Mouse (Mus musculus): Measurements from ENCODE around the gene Actc1. TPM values are rescaled to one million over a fixed set of nuclear protein-coding genes. Genes with fewer than 3 reads are reported as not detected.

The Actc1 gene
- polyA plus RNA-seq, 1 experiment, result 2.1 TPM

GRCm38 (mm10) chr2:114095348-114095747, 42.0 kb upstream of the Actc1 start:
- no peaks in the 10 kb centered on the region for H3K27me3 ChIP-seq (ENCODE audit: control insufficient read depth, insufficient read depth, low read length)
- no peaks in the 10 kb centered on the region for H3K4me1 ChIP-seq (ENCODE audit: control insufficient read depth, insufficient read depth, insufficient read length)
- peaks cover 4% of the 10 kb centered on the region for H3K36me3 ChIP-seq (ENCODE audit: control insufficient read depth, insufficient read depth, low read length)
- no peak for DNase-seq (ENCODE audit: low read depth in 1 of 2, low spot score in 2 of 2)
- WGBS, result 83% methylated on average over 5 of the region's 5 CpGs
- no peak overlapping the region for H3K4me3 ChIP-seq (ENCODE audit: extremely low read depth, insufficient read depth, insufficient read length)
- no peak overlapping the region for H3K27ac ChIP-seq (ENCODE audit: insufficient read depth, low read length)
- TF ChIP-seq POLR2A (IDR thresholded peaks at IDR 0.05; ENCODE audit: low read depth, low read length) (no peak), CTCF (IDR thresholded peaks at IDR 0.05; ENCODE audit: extremely low read depth, insufficient read depth, insufficient read length, insufficient replicate concordance) (no peak)

- H3K27ac ChIP-seq (ENCODE audit: insufficient read depth, low read length), result no peak overlapping the region
- H3K4me3 ChIP-seq (ENCODE audit: extremely low read depth, insufficient read depth, insufficient read length), result no peak overlapping the region
- DNase-seq (ENCODE audit: low read depth in 1 of 2, low spot score in 2 of 2), result no peak
- TF ChIP-seq POLR2A (IDR thresholded peaks at IDR 0.05; ENCODE audit: low read depth, low read length) (no peak), CTCF (IDR thresholded peaks at IDR 0.05; ENCODE audit: extremely low read depth, insufficient read depth, insufficient read length, insufficient replicate concordance) (no peak)
- 93% methylated on average over 1 of the region's 1 CpGs for WGBS
- H3K27me3 ChIP-seq (ENCODE audit: control insufficient read depth, insufficient read depth, low read length), result no peaks in the 10 kb centered on the region
- no peaks in the 10 kb centered on the region for H3K36me3 ChIP-seq (ENCODE audit: control insufficient read depth, insufficient read depth, low read length)
- H3K4me1 ChIP-seq (ENCODE audit: control insufficient read depth, insufficient read depth, insufficient read length), result no peaks in the 10 kb centered on the region
Observed at GRCm38 (mm10) chr2:114094696-114095095, 41.3 kb upstream of the Actc1 start.

- no peak overlapping the region for H3K4me3 ChIP-seq (ENCODE audit: extremely low read depth, insufficient read depth, insufficient read length)
- no peak overlapping the region for H3K27ac ChIP-seq (ENCODE audit: insufficient read depth, low read length)
- 74% methylated on average over 9 of the region's 9 CpGs for WGBS
- H3K27me3 ChIP-seq (ENCODE audit: control insufficient read depth, insufficient read depth, low read length), result no peaks in the 10 kb centered on the region
- TF ChIP-seq POLR2A (IDR thresholded peaks at IDR 0.05; ENCODE audit: low read depth, low read length) (no peak), CTCF (IDR thresholded peaks at IDR 0.05; ENCODE audit: extremely low read depth, insufficient read depth, insufficient read length, insufficient replicate concordance) (no peak)
- DNase-seq (ENCODE audit: low read depth in 1 of 2, low spot score in 2 of 2), result no peak
- H3K4me1 ChIP-seq (ENCODE audit: control insufficient read depth, insufficient read depth, insufficient read length), result no peaks in the 10 kb centered on the region
- H3K36me3 ChIP-seq (ENCODE audit: control insufficient read depth, insufficient read depth, low read length), result no peaks in the 10 kb centered on the region
Observed at GRCm38 (mm10) chr2:114093577-114093976, 40.2 kb upstream of the Actc1 start.

DNA sequence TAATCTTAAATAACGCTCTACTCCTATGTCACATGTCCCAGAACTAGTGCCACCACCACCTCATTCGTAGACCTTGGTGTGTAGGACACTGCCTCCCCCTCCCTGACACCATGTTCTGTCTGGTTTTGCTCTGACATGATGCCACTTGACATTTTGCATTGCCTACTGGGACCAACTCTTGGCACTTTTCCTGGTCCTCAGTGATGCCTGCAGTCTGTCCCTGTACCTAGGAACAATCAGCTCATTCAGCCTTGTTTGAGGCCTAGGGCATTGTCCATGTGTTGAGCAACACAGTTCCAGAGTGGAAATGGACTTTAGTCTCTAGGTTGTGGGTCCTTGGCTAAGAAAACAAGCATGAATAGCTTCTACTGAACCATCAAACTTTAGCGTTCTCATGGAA, 36.5 kb upstream of the Actc1 start:
- no peak overlapping the region for H3K4me3 ChIP-seq (ENCODE audit: extremely low read depth, insufficient read depth, insufficient read length)
- no peaks in the 10 kb centered on the region for H3K27me3 ChIP-seq (ENCODE audit: control insufficient read depth, insufficient read depth, low read length)
- 90% methylated on average over 3 of the region's 3 CpGs for WGBS
- H3K4me1 ChIP-seq (ENCODE audit: control insufficient read depth, insufficient read depth, insufficient read length), result no peaks in the 10 kb centered on the region
- no peak overlapping the region for H3K27ac ChIP-seq (ENCODE audit: insufficient read depth, low read length)
- TF ChIP-seq POLR2A (IDR thresholded peaks at IDR 0.05; ENCODE audit: low read depth, low read length), result no peak
- no peak for TF ChIP-seq CTCF (IDR thresholded peaks at IDR 0.05; ENCODE audit: extremely low read depth, insufficient read depth, insufficient read length, insufficient replicate concordance)
- no peaks in the 10 kb centered on the region for H3K36me3 ChIP-seq (ENCODE audit: control insufficient read depth, insufficient read depth, low read length)
- no peak for DNase-seq (ENCODE audit: low read depth in 1 of 2, low spot score in 2 of 2)

GRCm38 (mm10) chr2:114087271-114087670, 33.9 kb upstream of the Actc1 start:
- 67% methylated on average over 1 of the region's 1 CpGs for WGBS
- H3K4me3 ChIP-seq (ENCODE audit: extremely low read depth, insufficient read depth, insufficient read length), result no peak overlapping the region
- no peak overlapping the region for H3K27ac ChIP-seq (ENCODE audit: insufficient read depth, low read length)
- H3K4me1 ChIP-seq (ENCODE audit: control insufficient read depth, insufficient read depth, insufficient read length), result no peaks in the 10 kb centered on the region
- DNase-seq (ENCODE audit: low read depth in 1 of 2, low spot score in 2 of 2), result no peak
- no peaks in the 10 kb centered on the region for H3K36me3 ChIP-seq (ENCODE audit: control insufficient read depth, insufficient read depth, low read length)
- no peak for TF ChIP-seq CTCF (IDR thresholded peaks at IDR 0.05; ENCODE audit: extremely low read depth, insufficient read depth, insufficient read length, insufficient replicate concordance)
- no peak for TF ChIP-seq POLR2A (IDR thresholded peaks at IDR 0.05; ENCODE audit: low read depth, low read length)
- H3K27me3 ChIP-seq (ENCODE audit: control insufficient read depth, insufficient read depth, low read length), result no peaks in the 10 kb centered on the region

DNA sequence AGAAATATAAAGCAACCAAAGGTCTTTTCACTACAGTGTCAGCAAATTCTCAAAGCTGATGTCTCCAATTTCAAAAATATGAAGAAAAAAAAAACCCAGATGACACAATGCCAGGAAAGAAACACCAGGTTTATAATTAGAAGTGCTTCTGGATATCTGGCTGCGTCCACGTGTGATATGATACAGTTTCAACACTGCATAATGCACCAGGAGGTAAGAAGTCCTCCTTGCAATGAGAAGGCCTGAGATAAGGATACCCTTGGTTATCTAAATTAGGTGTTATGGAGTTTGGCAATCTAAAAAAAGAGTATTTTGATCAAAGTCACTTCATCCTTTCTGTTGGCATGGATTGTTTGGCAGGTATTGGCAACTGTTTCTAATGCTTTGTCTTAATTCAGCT, 18.5 kb upstream of the Actc1 start:
- TF ChIP-seq CTCF (IDR thresholded peaks at IDR 0.05; ENCODE audit: extremely low read depth, insufficient read depth, insufficient read length, insufficient replicate concordance), result no peak
- no peak for TF ChIP-seq POLR2A (IDR thresholded peaks at IDR 0.05; ENCODE audit: low read depth, low read length)
- Histone ChIP-seq H3K4me3 (ENCODE audit: extremely low read depth, insufficient read depth, insufficient read length) (no peak overlapping the region), H3K27ac (ENCODE audit: insufficient read depth, low read length) (no peak overlapping the region), H3K4me1 (ENCODE audit: control insufficient read depth, insufficient read depth, insufficient read length) (no peaks in the 10 kb centered on the region), H3K27me3 (ENCODE audit: control insufficient read depth, insufficient read depth, low read length) (no peaks in the 10 kb centered on the region), H3K36me3 (ENCODE audit: control insufficient read depth, insufficient read depth, low read length) (no peaks in the 10 kb centered on the region)
- 94% methylated on average over 2 of the region's 2 CpGs for WGBS
- DNase-seq (ENCODE audit: low read depth in 1 of 2, low spot score in 2 of 2), result no peak

- no peak overlapping the region for H3K4me3 ChIP-seq (ENCODE audit: extremely low read depth, insufficient read depth, insufficient read length)
- no peak for TF ChIP-seq CTCF (IDR thresholded peaks at IDR 0.05; ENCODE audit: extremely low read depth, insufficient read depth, insufficient read length, insufficient replicate concordance)
- TF ChIP-seq POLR2A (IDR thresholded peaks at IDR 0.05; ENCODE audit: low read depth, low read length), result no peak
- no peak for DNase-seq (ENCODE audit: low read depth in 1 of 2, low spot score in 2 of 2)
- H3K27me3 ChIP-seq (ENCODE audit: control insufficient read depth, insufficient read depth, low read length), result no peaks in the 10 kb centered on the region
- no peaks in the 10 kb centered on the region for H3K36me3 ChIP-seq (ENCODE audit: control insufficient read depth, insufficient read depth, low read length)
- no peaks in the 10 kb centered on the region for H3K4me1 ChIP-seq (ENCODE audit: control insufficient read depth, insufficient read depth, insufficient read length)
- H3K27ac ChIP-seq (ENCODE audit: insufficient read depth, low read length), result no peak overlapping the region
- 73% methylated on average over 3 of the region's 3 CpGs for WGBS
Observed at GRCm38 (mm10) chr2:114066226-114066625, 12.9 kb upstream of the Actc1 start.

Measured in spleen, adult 2 months (tissue).